Mouse (Mus musculus): ENCODE results near the gene Rassf7.
"Not testable (repeated sequence)": the region's sequence is repeated elsewhere in the genome, so short reads cannot be mapped to it uniquely, and the experiment has no call there.

- not testable (repeated sequence) for TF ChIP-seq CTCF (IDR thresholded peaks at IDR 0.05; ENCODE audit: control insufficient read depth, insufficient read depth, insufficient read length); CEBPB (IDR thresholded peaks at IDR 0.05; ENCODE audit: low read depth); FOSL1 (IDR thresholded peaks at IDR 0.05; ENCODE audit: insufficient read depth, low read length, poor library complexity, severe bottlenecking); MAX (IDR thresholded peaks at IDR 0.05); USF1 (IDR thresholded peaks at IDR 0.05; ENCODE audit: low read depth); MYOD1 (IDR thresholded peaks at IDR 0.05; ENCODE audit: control insufficient read depth, insufficient read length, low read depth); MYOG (IDR thresholded peaks at IDR 0.05; ENCODE audit: control insufficient read depth, extremely low read depth, insufficient read length)
Measured at GRCm38 (mm10) chr7:141250486-141250885, 34.8 kb downstream of the Rassf7 start.
